Mouse (Mus musculus) lung, embryonic 14.5 days (tissue): ENCODE data around the gene Zbtb5. TPM values are rescaled to one million over a fixed set of nuclear protein-coding genes. Genes with fewer than 3 reads are reported as not detected.
"Not testable (repeated sequence)": the region's sequence is repeated elsewhere in the genome, so short reads cannot be mapped to it uniquely, and the experiment has no call there.

Experiments used
- ATAC-seq: fragments of 200-750 bp; cut with Nextera tagmentation; 2 replicates; pipeline ENCODE4 v1.8.0; 2017; ENCODE audit warnings: mild to moderate bottlenecking, moderate TSS enrichment, moderate library complexity; ENCODE audit not compliant: insufficient read depth
- DNase-seq: peaks from one replicate; pipeline ENCODE4 v3.0.0-alpha.2; 2015
- H3K27ac ChIP-seq: fragments of 300-500 bp; sonication (generic); 2 replicates; pipeline ENCODE4 v1.5.1; 2014; ENCODE audit warnings: low read depth, mild to moderate bottlenecking, moderate library complexity
- H3K27me3 ChIP-seq: fragments of 300-500 bp; sonication (generic); 2 replicates; pipeline ENCODE4 v1.6.1; 2014; ENCODE audit warnings: low read length, control low read depth; ENCODE audit not compliant: insufficient read depth
- H3K36me3 ChIP-seq: fragments of 300-500 bp; sonication (generic); 2 replicates; pipeline ENCODE4 v1.6.1; 2014; ENCODE audit warnings: control low read depth; ENCODE audit not compliant: insufficient read depth
- H3K4me1 ChIP-seq: fragments of 300-500 bp; sonication (generic); 2 replicates; pipeline ENCODE4 v1.6.1; 2014; ENCODE audit warnings: antibody characterized with exemption, control low read depth; ENCODE audit not compliant: insufficient read depth
- H3K4me2 ChIP-seq: fragments of 300-500 bp; sonication (generic); 2 replicates; pipeline ENCODE4 v1.6.1; 2014; ENCODE audit warnings: mild to moderate bottlenecking
- H3K4me3 ChIP-seq: fragments of 300-500 bp; sonication (generic); 2 replicates; pipeline ENCODE4 v1.5.1; 2014; ENCODE audit warnings: low read depth, low read length
- H3K9ac ChIP-seq: fragments of 300-500 bp; sonication (generic); 2 replicates; pipeline ENCODE4 v1.6.1; 2014
- H3K9me3 ChIP-seq: fragments of 300-500 bp; sonication (generic); 2 replicates; pipeline ENCODE4 v1.6.1; 2016; ENCODE audit warnings: low read depth, low read length, control low read depth
- CTCF ChIP-seq: IDR thresholded peaks from 2 replicates; pipeline ENCODE4 v1.5.1; 2016; ENCODE audit warnings: antibody characterized with exemption, low read depth
- WGBS: fragments of 180-500 bp; shearing (Covaris S2); extraction: QIAGEN DNeasy Blood & Tissue Kit; methylation state at CpG from one replicate; pipeline ENCODE4 v1.1.7; 2014; 5-methylcytosine and 5-hydroxymethylcytosine counted together
- polyA plus RNA-seq: library from polyadenylated mRNA; unstranded; fragments of >200 nt; fragmentation: Nextera tagmentation; extraction: Ambion mirVana; gene quantifications from 2 replicates; pipeline ENCODE4 v1.2.1, GENCODE M21; 2014

Zbtb5 gene
- polyA plus RNA-seq, 1 experiment from 2014 or later, result 23.7 TPM

- H3K9ac ChIP-seq, result no peak overlapping the region
- TF ChIP-seq CTCF, result no peak
- DNase-seq (no peak), ATAC-seq (no peak)
- no peaks in the 10 kb centered on the region for H3K9me3 ChIP-seq
- H3K36me3 ChIP-seq, result no peaks in the 10 kb centered on the region
- no peak overlapping the region for H3K4me3 ChIP-seq
- no peak overlapping the region for H3K27ac ChIP-seq
- peaks cover 5% of the 10 kb centered on the region; the same call in 1 of the 2 replicates for H3K4me1 ChIP-seq
- no peak overlapping the region for H3K4me2 ChIP-seq
- H3K27me3 ChIP-seq, result no peaks in the 10 kb centered on the region
- 77% methylated on average over 3 of the region's 3 CpGs for WGBS
Observed at GRCm38 (mm10) chr4:45005452-45005851, 6.8 kb downstream of the Zbtb5 start.

GRCm38 (mm10) chr4:45000001-45000400, 12.2 kb downstream of the Zbtb5 start:
- 85% methylated on average over 6 of the region's 6 CpGs for WGBS
- H3K4me3 ChIP-seq, result no peak overlapping the region
- no peak overlapping the region for H3K4me2 ChIP-seq
- no peak overlapping the region for H3K27ac ChIP-seq
- TF ChIP-seq CTCF, result no peak
- H3K27me3 ChIP-seq, result no peaks in the 10 kb centered on the region
- no peak overlapping the region for H3K9ac ChIP-seq
- ATAC-seq (no peak), DNase-seq (no peak)
- H3K9me3 ChIP-seq, result no peaks in the 10 kb centered on the region
- peaks cover 3% of the 10 kb centered on the region; the same call in 1 of the 2 replicates for H3K36me3 ChIP-seq
- no peaks in the 10 kb centered on the region for H3K4me1 ChIP-seq

DNA sequence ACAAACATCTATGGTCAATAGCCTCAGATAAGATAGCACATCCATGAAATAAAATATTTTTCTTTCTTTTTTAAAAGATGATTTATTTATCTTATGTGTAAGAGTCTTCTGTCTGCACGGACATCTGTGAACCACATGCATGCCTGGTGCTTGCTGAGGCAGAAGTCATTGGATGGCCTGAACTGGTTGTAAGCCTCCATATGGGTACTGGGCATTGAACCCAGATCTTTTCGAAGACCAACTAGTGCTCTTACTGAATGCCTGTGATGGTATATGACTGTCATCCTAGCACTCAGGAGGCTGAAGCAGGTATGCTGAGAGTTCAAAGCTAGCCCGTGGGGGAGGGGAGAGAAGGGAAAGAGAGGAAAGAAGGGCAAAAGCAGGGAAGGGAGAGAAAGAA, 14.1 kb downstream of the Zbtb5 start:
- no peak overlapping the region for H3K27ac ChIP-seq
- H3K4me1 ChIP-seq, result no peaks in the 10 kb centered on the region
- H3K27me3 ChIP-seq, result no peaks in the 10 kb centered on the region
- ATAC-seq, result no peak
- DNase-seq, result no peak
- H3K9me3 ChIP-seq, result no peaks in the 10 kb centered on the region
- no peak overlapping the region for H3K9ac ChIP-seq
- no peak overlapping the region for H3K4me3 ChIP-seq
- 70% methylated on average over 3 of the region's 3 CpGs for WGBS
- peaks cover 16% of the 10 kb centered on the region for H3K36me3 ChIP-seq
- H3K4me2 ChIP-seq, result no peak overlapping the region
- TF ChIP-seq CTCF, result no peak

- H3K27me3 ChIP-seq, result no peaks in the 10 kb centered on the region
- TF ChIP-seq CTCF, result no peak
- 80% methylated on average over 18 of the region's 18 CpGs for WGBS
- H3K27ac ChIP-seq, result no peak overlapping the region
- H3K9me3 ChIP-seq, result no peaks in the 10 kb centered on the region
- ATAC-seq (no peak), DNase-seq (no peak)
- H3K4me1 ChIP-seq, result no peaks in the 10 kb centered on the region
- H3K4me3 ChIP-seq, result no peak overlapping the region
- H3K4me2 ChIP-seq, result no peak overlapping the region
- no peak overlapping the region for H3K9ac ChIP-seq
- H3K36me3 ChIP-seq, result peaks cover 44% of the 10 kb centered on the region
Observed at GRCm38 (mm10) chr4:44994776-44995175, 17.4 kb downstream of the Zbtb5 start.

- H3K9me3 ChIP-seq, result no peaks in the 10 kb centered on the region
- no peak overlapping the region for H3K4me3 ChIP-seq
- no peak overlapping the region for H3K27ac ChIP-seq
- DNase-seq (no peak), ATAC-seq (no peak)
- H3K36me3 ChIP-seq, result peaks cover 53% of the 10 kb centered on the region
- TF ChIP-seq CTCF, result no peak
- no peak overlapping the region for H3K4me2 ChIP-seq
- H3K4me1 ChIP-seq, result no peaks in the 10 kb centered on the region
- WGBS, result 85% methylated on average over 9 of the region's 9 CpGs
- no peaks in the 10 kb centered on the region for H3K27me3 ChIP-seq
- H3K9ac ChIP-seq, result no peak overlapping the region
Observed at GRCm38 (mm10) chr4:44993847-44994246, 18.4 kb downstream of the Zbtb5 start.

DNA sequence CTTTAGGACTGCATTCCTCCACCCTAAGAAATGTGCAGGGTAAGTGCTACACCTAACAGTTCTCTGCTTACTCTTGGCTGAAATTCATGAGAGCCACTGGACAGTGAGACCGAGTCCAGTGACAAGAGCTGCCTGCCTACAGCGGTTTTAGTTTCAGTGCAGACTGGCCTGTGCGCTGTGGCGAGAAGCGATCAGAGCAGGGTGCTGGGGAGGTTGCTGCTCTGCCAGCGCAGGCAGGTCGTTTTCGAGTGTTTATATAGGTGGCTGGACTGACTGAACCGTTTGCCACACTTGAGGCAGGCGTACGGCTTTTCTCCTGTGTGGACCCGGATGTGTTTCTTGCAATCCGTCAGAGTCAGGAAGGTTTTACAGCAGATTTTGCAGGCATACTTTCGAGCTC, 19.0 kb downstream of the Zbtb5 start:
- not testable (repeated sequence) for ATAC-seq, H3K4me1 ChIP-seq, H3K9ac ChIP-seq, H3K4me3 ChIP-seq, H3K4me2 ChIP-seq, H3K27me3 ChIP-seq, H3K27ac ChIP-seq, DNase-seq, H3K9me3 ChIP-seq
- WGBS, result 56% methylated on average over 14 of the region's 14 CpGs
- peaks cover 57% of the 10 kb centered on the region for H3K36me3 ChIP-seq

DNA sequence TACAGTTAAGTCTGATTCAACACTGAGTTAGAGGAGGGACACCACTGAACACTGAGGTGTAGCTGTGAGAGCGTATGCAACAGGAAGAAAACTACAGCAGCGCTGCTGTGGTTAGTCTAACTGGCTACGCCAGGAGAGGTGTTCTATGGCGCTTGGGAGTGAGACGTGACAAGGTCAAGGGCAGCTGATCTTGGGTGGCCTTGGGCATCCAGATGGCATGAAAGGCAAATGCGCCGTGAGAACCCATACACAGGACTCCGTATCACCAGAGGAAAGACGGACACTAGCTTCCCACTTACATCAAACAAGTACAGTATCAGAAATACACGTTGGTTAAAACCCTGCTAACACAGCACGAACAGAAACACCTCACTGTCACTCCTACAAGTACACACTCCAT, 19.9 kb downstream of the Zbtb5 start:
- not testable (repeated sequence) for H3K4me1 ChIP-seq, H3K4me2 ChIP-seq, ATAC-seq, H3K27ac ChIP-seq, H3K9me3 ChIP-seq, H3K27me3 ChIP-seq, H3K4me3 ChIP-seq, H3K9ac ChIP-seq, DNase-seq
- WGBS, result 89% methylated on average over 11 of the region's 11 CpGs
- peaks cover 62% of the 10 kb centered on the region for H3K36me3 ChIP-seq

GRCm38 (mm10) chr4:44990560-44990959, 21.7 kb downstream of the Zbtb5 start:
- 92% methylated on average over 5 of the region's 5 CpGs for WGBS
- no peak for TF ChIP-seq CTCF
- Histone ChIP-seq H3K27ac (no peak overlapping the region), H3K4me1 (no peaks in the 10 kb centered on the region), H3K4me2 (no peak overlapping the region), H3K4me3 (no peak overlapping the region), H3K36me3 (peaks cover 65% of the 10 kb centered on the region), H3K9me3 (no peaks in the 10 kb centered on the region), H3K27me3 (no peaks in the 10 kb centered on the region), H3K9ac (no peak overlapping the region)
- no peak for ATAC-seq
- DNase-seq, result no peak
